Mouse (Mus musculus): ENCODE results near the gene Tada3. TPM values are rescaled to one million over a fixed set of nuclear protein-coding genes. Genes with fewer than 3 reads are reported as not detected.

Gene Tada3
- total RNA-seq, 1 experiment from 2014 or later = 54.5 TPM

GRCm38 (mm10) chr6:113386025-113386424 lies 8.3 kb upstream of the Tada3 start:
- no peak for DNase-seq

- no peak for DNase-seq
Observed at GRCm38 (mm10) chr6:113385160-113385714, 7.6 kb upstream of the Tada3 start.

- no peak for DNase-seq
Observed at GRCm38 (mm10) chr6:113384351-113384927, 6.8 kb upstream of the Tada3 start.

- no peak for DNase-seq
Observed at GRCm38 (mm10) chr6:113380480-113380879, 2.8 kb upstream of the Tada3 start.

GRCm38 (mm10) chr6:113379246-113379645 lies 1.6 kb upstream of the Tada3 start:
- no peak for DNase-seq

- no peak for DNase-seq
Observed at GRCm38 (mm10) chr6:113377172-113377495, 549 bp downstream of the Tada3 start.

GRCm38 (mm10) chr6:113373491-113373890 lies 4.2 kb downstream of the Tada3 start:
- DNase-seq = no peak

GRCm38 (mm10) chr6:113370194-113370929 lies 7.3 kb downstream of the Tada3 start:
- no peak for DNase-seq

GRCm38 (mm10) chr6:113368577-113368976 lies 9.1 kb downstream of the Tada3 start:
- DNase-seq = no peak

- DNase-seq = no peak
Observed at GRCm38 (mm10) chr6:113368124-113368523, 9.6 kb downstream of the Tada3 start.

GRCm38 (mm10) chr6:113367574-113367973 lies 10.1 kb downstream of the Tada3 start:
- no peak for DNase-seq

GRCm38 (mm10) chr6:113366639-113367038 lies 11.0 kb downstream of the Tada3 start:
- no peak for DNase-seq

GRCm38 (mm10) chr6:113364518-113365135 lies 13.1 kb downstream of the Tada3 start:
- no peak for DNase-seq

GRCm38 (mm10) chr6:113362241-113362640 lies 15.4 kb downstream of the Tada3 start:
- DNase-seq = no peak

GRCm38 (mm10) chr6:113361476-113361875 lies 16.2 kb downstream of the Tada3 start:
- DNase-seq = no peak

GRCm38 (mm10) chr6:113353696-113354095 lies 24.0 kb downstream of the Tada3 start:
- no peak for DNase-seq

- no peak for DNase-seq
Observed at GRCm38 (mm10) chr6:113352820-113353219, 24.9 kb downstream of the Tada3 start.

- no peak for DNase-seq
Observed at GRCm38 (mm10) chr6:113351653-113352052, 26.0 kb downstream of the Tada3 start.

- DNase-seq = no peak
Observed at GRCm38 (mm10) chr6:113351161-113351560, 26.5 kb downstream of the Tada3 start.

- DNase-seq = no peak
Observed at GRCm38 (mm10) chr6:113350538-113350937, 27.1 kb downstream of the Tada3 start.

- no peak for DNase-seq
Observed at GRCm38 (mm10) chr6:113346897-113347296, 30.8 kb downstream of the Tada3 start.

- DNase-seq = peak; percentile 79
Observed at GRCm38 (mm10) chr6:113344321-113344720, 33.4 kb downstream of the Tada3 start.

All from adrenal gland, postnatal 25 days (tissue).